Mouse (Mus musculus) cerebellum, adult 9-11 months (tissue): ENCODE data around the gene Pdcd6ip.

Source experiments
- DNase-seq: peaks from one replicate; pipeline ENCODE4 v3.0.0; 2022

The Pdcd6ip gene

DNA sequence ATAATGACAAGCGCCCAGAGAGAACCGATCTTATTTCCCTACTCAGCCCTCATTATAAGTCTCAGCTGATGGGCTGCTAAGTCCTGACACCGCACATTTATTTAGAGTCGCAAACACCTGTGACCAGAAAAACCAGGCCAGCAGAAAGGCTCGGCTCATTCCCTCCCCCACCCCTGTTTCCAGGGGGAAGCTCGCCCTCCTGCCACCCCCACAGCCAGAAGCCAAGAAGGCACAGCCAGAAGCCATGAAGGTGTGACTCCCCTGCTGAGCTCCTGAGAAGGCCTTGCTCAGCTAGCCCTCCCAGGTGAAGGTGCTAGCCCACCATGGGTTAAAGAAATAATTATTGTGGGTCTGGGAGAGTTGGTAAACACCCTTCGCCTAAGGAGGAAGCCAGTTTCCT lies 97.3 kb downstream of the Pdcd6ip start:
- DNase-seq = no peak

- DNase-seq = no peak
Observed at GRCm38 (mm10) chr9:113602140-113602539, 105.9 kb downstream of the Pdcd6ip start.
